ENCODE assay signal across 16 mouse cellular contexts in the genomic region with DNA sequence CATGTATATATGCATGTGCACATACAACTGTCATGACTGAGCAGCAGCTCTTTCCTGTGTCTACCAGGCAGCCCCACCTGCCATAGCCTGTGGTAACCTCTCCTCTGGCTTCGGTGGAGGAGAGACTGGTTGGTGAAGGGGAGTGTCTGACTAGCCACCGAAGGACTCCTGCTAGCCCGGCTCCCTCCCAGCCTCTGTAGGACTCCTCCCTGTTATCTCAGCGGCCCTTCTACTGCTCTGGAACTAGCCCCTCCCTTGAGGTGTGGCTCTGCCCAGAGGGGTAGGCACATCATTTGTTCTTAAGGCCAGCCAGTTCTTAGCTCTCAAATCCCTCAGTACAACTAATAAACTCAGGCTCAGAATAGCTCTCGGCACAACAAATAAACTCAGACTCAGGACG. TPM values are rescaled to one million over a fixed set of nuclear protein-coding genes. Genes with fewer than 3 reads are reported as not detected.
DNase-seq lines count a peak whose midpoint lies in the region; ATAC-seq and TF ChIP-seq lines count a peak whose summit lies in the region.
"Had no signal": no experiment of that assay in that cellular context is flagged by ENCODE, and none has a peak within 500 bp of the region (broad histone marks: within the 10 kb centered on the region; RNA-seq: fewer than 3 reads in every experiment).

No protein-coding gene starts in this region.

- no peaks in the 10 kb centered on the region for H3K9me3 ChIP-seq in kidney, embryonic 16.5 days (ENCODE audit: low read length)
- no peaks in the 10 kb centered on the region for H3K9me3 ChIP-seq in liver, embryonic 13.5 days (replicated peaks)
- no peaks in the 10 kb centered on the region for H3K9me3 ChIP-seq in stomach, embryonic 16.5 days (replicated peaks; ENCODE audit: control insufficient read depth, low read length)
- H3K9me3 ChIP-seq: embryonic facial prominence, embryonic 10.5 days; forebrain, embryonic 13.5 days; midbrain, embryonic 15.5 days; neural tube, embryonic 12.5 days had no signal

- no peak overlapping the region for H3K4me2 ChIP-seq in kidney, embryonic 16.5 days (replicated peaks; ENCODE audit: low read depth, low read length)
- H3K4me2 ChIP-seq in liver, embryonic 13.5 days = peak overlapping the region; percentile 65
- no peak overlapping the region for H3K4me2 ChIP-seq in stomach, embryonic 16.5 days (ENCODE audit: low read depth, low read length)
- H3K4me2 ChIP-seq: forebrain, embryonic 13.5 days; midbrain, embryonic 15.5 days; neural tube, embryonic 12.5 days had no signal

- TF ChIP-seq POLR2A in bone marrow, adult 2 months (IDR thresholded peaks at IDR 0.05; ENCODE audit: borderline replicate concordance, control insufficient read depth, low read depth, low read length) = peak; percentile 45; the same call in 1 of the 2 replicates

- 38% methylated on average over 6 of the region's 6 CpGs for WGBS in kidney, embryonic 16.5 days
- 50% methylated on average over 6 of the region's 6 CpGs for WGBS in bone marrow, adult 2 months
- WGBS in liver, embryonic 13.5 days (ENCODE audit: insufficient replicate concordance) = 20% methylated on average over 6 of the region's 6 CpGs
- 38% methylated on average over 6 of the region's 6 CpGs for WGBS in stomach, embryonic 16.5 days

- ATAC-seq in kidney, embryonic 16.5 days (ENCODE audit: low FRiP score, low TSS enrichment) = peak; percentile 17; the same call in 1 of the 2 replicates
- ATAC-seq in liver, embryonic 13.5 days (ENCODE audit: low read depth) = peak; percentile 93
- ATAC-seq in stomach, embryonic 16.5 days (ENCODE audit: insufficient read depth, low FRiP score) = peak; percentile 34; the same call in 1 of the 2 replicates
- ATAC-seq in granulocyte monocyte progenitor cell, adult 5-6 weeks (replicated peaks; ENCODE audit: poor library complexity, severe bottlenecking) = no peak
- ATAC-seq: forebrain, embryonic 13.5 days; midbrain, embryonic 15.5 days had no signal

- no peaks in the 10 kb centered on the region for H3K36me3 ChIP-seq in kidney, embryonic 16.5 days (ENCODE audit: insufficient read depth, low read length)
- H3K36me3 ChIP-seq in liver, embryonic 13.5 days = peaks cover 6% of the 10 kb centered on the region
- no peaks in the 10 kb centered on the region for H3K36me3 ChIP-seq in stomach, embryonic 16.5 days (ENCODE audit: control insufficient read depth, insufficient read depth, low read length)
- H3K36me3 ChIP-seq: midbrain, embryonic 15.5 days had no signal

- no peak overlapping the region for H3K27ac ChIP-seq in kidney, embryonic 16.5 days (ENCODE audit: low read length)
- H3K27ac ChIP-seq in bone marrow, adult 2 months (ENCODE audit: control insufficient read depth, insufficient read depth, low read depth, low read length, poor library complexity) = peak overlapping the region; percentile 57
- H3K27ac ChIP-seq in liver, embryonic 13.5 days = peak overlapping the region; percentile 95
- H3K27ac ChIP-seq in stomach, embryonic 16.5 days (ENCODE audit: low read length) = no peak overlapping the region
- H3K27ac ChIP-seq: embryonic facial prominence, embryonic 10.5 days; forebrain, embryonic 13.5 days; midbrain, embryonic 15.5 days; neural tube, embryonic 12.5 days had no signal

- peaks cover 10% of the 10 kb centered on the region for H3K4me1 ChIP-seq in kidney, embryonic 16.5 days (ENCODE audit: insufficient read depth, low read length)
- H3K4me1 ChIP-seq in bone marrow, adult 2 months (ENCODE audit: control insufficient read depth, insufficient read depth, low read length) = peaks cover 6% of the 10 kb centered on the region
- peaks cover 86% of the 10 kb centered on the region for H3K4me1 ChIP-seq in liver, embryonic 13.5 days (replicated peaks)
- H3K4me1 ChIP-seq in stomach, embryonic 16.5 days (ENCODE audit: control insufficient read depth, insufficient read depth, low read length) = peaks cover 12% of the 10 kb centered on the region; the same call in 1 of the 2 replicates

- no peaks in the 10 kb centered on the region for H3K27me3 ChIP-seq in kidney, embryonic 16.5 days (ENCODE audit: insufficient read depth, low read length)
- H3K27me3 ChIP-seq in liver, embryonic 13.5 days = no peaks in the 10 kb centered on the region
- no peaks in the 10 kb centered on the region for H3K27me3 ChIP-seq in stomach, embryonic 16.5 days (ENCODE audit: control insufficient read depth, insufficient read depth, low read length)
- H3K27me3 ChIP-seq: forebrain, embryonic 13.5 days; midbrain, embryonic 15.5 days; neural tube, embryonic 12.5 days had no signal

- no peak for DNase-seq in kidney, postnatal 25 days
- DNase-seq in liver, embryonic 13.5 days = peak; percentile 81
- no peak for DNase-seq in cerebellum, adult 11-12 months
- DNase-seq: adrenal gland, postnatal 36 days; cerebellum, adult 9-10 months; kidney, adult 9 months; lung, postnatal 14 days; retina, postnatal 1 day had no signal

- no peak overlapping the region for H3K9ac ChIP-seq in kidney, embryonic 16.5 days (replicated peaks; ENCODE audit: low read length)
- H3K9ac ChIP-seq in liver, embryonic 13.5 days = peak overlapping the region; percentile 67
- no peak overlapping the region for H3K9ac ChIP-seq in stomach, embryonic 16.5 days (ENCODE audit: low read length)
- H3K9ac ChIP-seq: forebrain, embryonic 13.5 days; midbrain, embryonic 15.5 days; neural tube, embryonic 12.5 days had no signal

- no peak for TF ChIP-seq CTCF in bone marrow, adult 2 months (IDR thresholded peaks at IDR 0.05; ENCODE audit: control insufficient read depth, insufficient read depth, low read length)

- no peak overlapping the region for H3K4me3 ChIP-seq in kidney, embryonic 16.5 days (ENCODE audit: low read length)
- H3K4me3 ChIP-seq in bone marrow, adult 2 months (replicated peaks; ENCODE audit: control insufficient read depth, low read depth, low read length) = no peak overlapping the region
- peak overlapping the region; percentile 21 for H3K4me3 ChIP-seq in liver, embryonic 13.5 days (replicated peaks)
- no peak overlapping the region for H3K4me3 ChIP-seq in stomach, embryonic 16.5 days (replicated peaks; ENCODE audit: low read length)
- H3K4me3 ChIP-seq: embryonic facial prominence, embryonic 10.5 days; forebrain, embryonic 13.5 days; midbrain, embryonic 15.5 days; neural tube, embryonic 12.5 days had no signal

RNA-seq across cellular contexts. Expression of a gene that starts 7.3 kb away (rescaled TPM):
- 138 and 142 TPM in 2 replicates for polyA plus RNA-seq in kidney, embryonic 16.5 days (2015; fragmentation: Nextera tagmentation; extraction: Ambion mirVana)
- polyA plus RNA-seq in bone marrow, adult 2 months (2011; ENCODE audit: insufficient read depth, insufficient read length, low replicate concordance, missing spikeins) = 68.0 and 74.9 TPM in 2 replicates
- 157 and 164 TPM in 2 replicates for polyA plus RNA-seq in liver, embryonic 13.5 days (2015; fragmentation: Nextera tagmentation; extraction: Ambion mirVana)
- polyA plus RNA-seq in stomach, embryonic 16.5 days (2015; fragmentation: Nextera tagmentation; extraction: Ambion mirVana) = 119 and 132 TPM in 2 replicates
- 47.0 and 51.2 TPM in 2 replicates for total RNA-seq in granulocyte monocyte progenitor cell, adult 5-6 weeks (2014; fragmentation: Nextera tagmentation)
- 13.5 and 17.0 TPM in 2 replicates for total RNA-seq in granulocyte monocyte progenitor cell, adult 5-6 weeks (2017)

RNA-seq across cellular contexts. Expression of a gene that starts 9.9 kb away (rescaled TPM):
- 29.9 and 31.2 TPM in 2 replicates for polyA plus RNA-seq in kidney, embryonic 16.5 days (2015; fragmentation: Nextera tagmentation; extraction: Ambion mirVana)
- polyA plus RNA-seq in bone marrow, adult 2 months (2011; ENCODE audit: insufficient read depth, insufficient read length, low replicate concordance, missing spikeins) = 6.6 and 9.1 TPM in 2 replicates
- 8.6 and 10.5 TPM in 2 replicates for polyA plus RNA-seq in liver, embryonic 13.5 days (2015; fragmentation: Nextera tagmentation; extraction: Ambion mirVana)
- 11.0 and 13.8 TPM in 2 replicates for polyA plus RNA-seq in stomach, embryonic 16.5 days (2015; fragmentation: Nextera tagmentation; extraction: Ambion mirVana)
- 1.6 and 4.7 TPM in 2 replicates for total RNA-seq in granulocyte monocyte progenitor cell, adult 5-6 weeks (2014; fragmentation: Nextera tagmentation)
- 1.3 and 2.1 TPM in 2 replicates for total RNA-seq in granulocyte monocyte progenitor cell, adult 5-6 weeks (2017)

RNA-seq across cellular contexts. Expression of a gene that starts 45.4 kb away (rescaled TPM):
- polyA plus RNA-seq in kidney, embryonic 16.5 days (2015; fragmentation: Nextera tagmentation; extraction: Ambion mirVana) = 72.0 and 79.6 TPM in 2 replicates
- 17.5 and 25.7 TPM in 2 replicates for polyA plus RNA-seq in bone marrow, adult 2 months (2011; ENCODE audit: insufficient read depth, insufficient read length, low replicate concordance, missing spikeins)
- polyA plus RNA-seq in liver, embryonic 13.5 days (2015; fragmentation: Nextera tagmentation; extraction: Ambion mirVana) = 33.1 and 33.3 TPM in 2 replicates
- polyA plus RNA-seq in stomach, embryonic 16.5 days (2015; fragmentation: Nextera tagmentation; extraction: Ambion mirVana) = 58.7 and 60.1 TPM in 2 replicates
- 31.5 and 35.4 TPM in 2 replicates for total RNA-seq in granulocyte monocyte progenitor cell, adult 5-6 weeks (2014; fragmentation: Nextera tagmentation)
- total RNA-seq in granulocyte monocyte progenitor cell, adult 5-6 weeks (2017) = 67.1 and 72.3 TPM in 2 replicates

Comparison
In these comparisons a context has a peak if more than half of its experiments do, and no peak if none do; other contexts are left out.
1. H3K27ac ChIP-seq: peak in bone marrow, adult 2 months (single experiment) and liver, embryonic 13.5 days (single experiment); none in kidney, embryonic 16.5 days (single experiment) and stomach, embryonic 16.5 days (single experiment).